Mouse (Mus musculus): Measurements from ENCODE around the gene Cttnbp2nl.

GRCm38 (mm10) chr3:104965991-104966554 is 86.9 kb downstream of the Cttnbp2nl start:
- TF ChIP-seq POLR2A (IDR thresholded peaks at IDR 0.05; ENCODE audit: insufficient read depth, low read depth, low read length): no peak
- TF ChIP-seq CTCF (IDR thresholded peaks at IDR 0.05; ENCODE audit: insufficient read depth, low read depth, low read length): no peak

Measured in olfactory bulb, adult 2 months (tissue).